Mouse (Mus musculus): ENCODE results near the gene Ahctf1.
"Not testable (repeated sequence)": the region's sequence is repeated elsewhere in the genome, so short reads cannot be mapped to it uniquely, and the experiment has no call there.

Ahctf1 gene

DNA sequence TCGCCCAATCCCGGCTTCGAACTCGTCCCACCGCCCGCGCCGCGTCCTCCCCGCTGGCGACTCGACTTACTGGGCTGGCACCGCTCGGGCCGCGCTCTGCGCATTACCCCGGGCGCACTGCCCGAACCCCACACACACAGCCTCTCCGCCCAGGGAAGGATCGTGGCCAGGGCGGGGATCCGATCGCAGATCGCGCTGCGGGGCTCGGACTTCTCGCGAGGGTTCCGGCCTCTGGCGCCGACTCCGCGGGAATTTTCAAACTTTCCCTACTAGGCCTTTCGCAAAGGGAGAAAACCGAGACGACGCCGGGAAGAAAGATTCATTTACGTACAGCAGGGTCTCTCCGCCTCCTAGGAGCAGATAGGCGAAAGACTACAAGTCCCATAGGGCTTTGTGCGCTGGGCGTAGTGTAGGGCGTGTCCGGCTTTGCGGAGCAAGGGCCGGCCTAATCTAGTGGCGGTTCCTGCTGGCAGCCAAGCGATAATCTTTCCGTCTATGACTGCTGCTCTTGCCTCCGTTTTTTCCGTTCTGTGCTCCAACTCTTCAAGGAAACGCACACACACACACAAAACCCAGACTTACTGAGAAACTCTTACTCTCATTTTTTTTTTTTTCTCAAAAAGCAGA, at the start of gene Ahctf1:
Gene Ahctf1, minus strand, starts transcription at position 168 of the 627 bp plus-strand sequence.
- DNase-seq (ENCODE audit: low spot score): peak; percentile 97

DNA sequence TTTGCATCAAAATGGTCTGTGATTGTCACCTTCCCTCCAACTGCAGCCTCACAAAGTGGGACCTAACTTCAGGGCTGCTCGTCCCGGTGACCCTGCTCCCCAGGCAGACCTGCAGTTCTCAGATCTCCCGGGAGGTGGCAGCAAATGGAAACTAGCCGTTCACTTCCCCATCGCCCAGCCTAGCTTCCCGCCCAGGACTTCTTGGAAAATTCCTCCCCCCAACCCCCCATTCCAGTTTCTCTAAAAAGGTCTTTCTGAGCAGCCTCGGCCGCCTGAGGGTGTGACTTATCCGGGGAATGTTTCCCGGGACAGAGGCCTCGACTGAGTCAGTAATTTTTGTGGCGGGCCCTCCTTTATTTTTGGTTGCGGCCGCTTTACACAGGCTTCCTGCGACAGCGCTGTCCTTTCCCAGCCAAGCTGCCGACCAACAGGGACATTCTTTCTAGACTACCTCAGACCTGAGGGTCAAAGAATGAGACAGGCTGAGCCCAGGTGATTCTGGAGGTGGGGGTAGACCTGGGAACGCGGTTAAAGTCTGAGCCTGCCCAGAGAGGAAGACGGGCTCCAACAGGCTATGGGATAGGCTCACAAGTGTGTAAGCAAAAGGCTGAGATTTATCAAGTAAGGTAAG, 44.4 kb upstream of the Ahctf1 start:
- peak; percentile 94 for DNase-seq (ENCODE audit: low spot score)

DNA sequence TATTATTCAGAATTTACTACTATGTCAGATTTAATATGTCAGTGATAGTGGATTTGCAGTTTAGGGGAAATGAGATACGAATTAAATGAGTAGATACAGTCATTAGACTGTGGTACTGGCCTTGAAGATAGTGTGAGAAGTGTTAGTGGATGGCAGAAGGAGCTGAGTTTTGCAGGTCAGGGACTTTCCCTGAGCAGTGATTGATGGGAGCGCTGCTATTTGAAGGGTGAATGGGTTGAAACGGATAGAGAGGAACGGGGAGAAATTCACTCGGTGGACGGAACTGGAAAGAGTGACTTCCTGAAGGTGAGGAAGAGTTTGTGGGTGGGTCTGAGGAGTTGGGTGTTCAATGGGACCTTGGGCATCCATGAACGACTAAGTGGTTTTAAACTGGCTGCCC, 43.7 kb upstream of the Ahctf1 start:
- DNase-seq (ENCODE audit: low spot score): no peak

DNA sequence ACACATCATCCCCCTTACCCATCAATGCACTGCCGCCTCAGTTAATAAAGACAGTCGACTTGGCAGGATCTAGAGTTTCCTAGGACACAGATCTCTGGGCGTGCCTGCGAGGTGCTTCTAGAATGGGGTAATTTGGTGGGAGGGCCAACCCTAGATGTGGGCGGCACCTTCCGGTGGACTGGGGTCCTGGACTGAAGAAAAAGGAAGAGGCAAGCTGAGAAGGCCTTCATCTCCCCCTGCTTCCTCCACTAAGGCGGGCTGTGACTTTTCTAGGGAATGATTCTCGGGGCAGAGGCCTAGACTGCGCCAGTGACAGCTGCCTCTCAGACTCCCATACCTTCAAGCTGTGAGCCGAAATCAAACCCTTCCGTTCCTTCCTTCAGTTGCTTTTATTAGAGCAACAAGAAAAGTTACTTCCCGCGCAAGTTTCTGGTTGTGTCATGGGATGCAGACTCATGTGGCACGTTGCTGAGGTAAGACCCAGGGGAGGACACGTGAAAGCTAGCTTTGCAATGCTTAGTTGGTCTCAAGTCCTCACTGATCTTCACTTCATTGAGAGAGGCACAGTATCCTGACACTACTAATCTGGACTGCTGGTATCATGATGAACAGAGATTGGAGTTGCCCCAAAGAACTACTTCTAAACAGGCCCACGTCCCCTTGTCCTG, 42.5 kb upstream of the Ahctf1 start:
- no peak for DNase-seq (ENCODE audit: low spot score)

DNA sequence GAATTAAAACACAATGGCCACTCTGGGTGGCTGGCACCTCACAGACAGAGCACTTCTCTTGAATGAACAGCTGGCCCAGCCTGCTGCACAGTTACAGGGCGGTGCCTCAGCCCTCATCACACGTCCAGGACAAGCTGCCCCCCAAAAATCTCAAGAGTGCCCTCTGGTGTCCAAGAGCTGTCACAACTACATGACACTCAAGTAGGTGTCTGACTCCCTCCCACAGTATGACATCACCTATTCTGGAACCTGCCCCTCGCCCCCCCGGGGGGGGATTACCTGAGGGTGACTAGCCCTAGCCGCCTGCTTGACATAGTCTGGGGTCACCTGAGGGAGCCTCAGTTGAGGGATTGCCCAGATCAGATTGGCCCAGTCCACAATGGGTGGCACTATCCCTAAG, 41.4 kb upstream of the Ahctf1 start:
- DNase-seq (ENCODE audit: low spot score): peak; percentile 70

DNA sequence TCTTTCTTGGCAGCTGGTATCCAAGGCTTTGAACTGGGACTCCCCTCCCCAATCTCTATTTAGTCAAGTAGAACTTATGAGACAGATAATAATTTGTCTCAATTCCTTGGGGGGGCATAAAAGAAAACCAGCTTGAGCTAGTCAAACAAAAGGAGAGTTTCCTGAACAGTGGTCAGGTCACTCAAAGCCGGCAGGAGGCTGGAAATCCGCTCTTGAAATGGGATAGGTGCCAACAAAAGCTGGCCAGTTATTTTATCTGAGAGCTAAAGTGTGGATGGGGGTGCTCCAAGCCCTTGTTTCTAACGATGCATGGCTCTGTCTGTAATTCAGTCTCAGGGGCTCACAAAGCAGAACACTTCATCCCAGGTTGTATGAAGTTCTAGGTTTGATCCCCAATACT, 40.5 kb upstream of the Ahctf1 start:
- DNase-seq (ENCODE audit: low spot score): no peak

DNA sequence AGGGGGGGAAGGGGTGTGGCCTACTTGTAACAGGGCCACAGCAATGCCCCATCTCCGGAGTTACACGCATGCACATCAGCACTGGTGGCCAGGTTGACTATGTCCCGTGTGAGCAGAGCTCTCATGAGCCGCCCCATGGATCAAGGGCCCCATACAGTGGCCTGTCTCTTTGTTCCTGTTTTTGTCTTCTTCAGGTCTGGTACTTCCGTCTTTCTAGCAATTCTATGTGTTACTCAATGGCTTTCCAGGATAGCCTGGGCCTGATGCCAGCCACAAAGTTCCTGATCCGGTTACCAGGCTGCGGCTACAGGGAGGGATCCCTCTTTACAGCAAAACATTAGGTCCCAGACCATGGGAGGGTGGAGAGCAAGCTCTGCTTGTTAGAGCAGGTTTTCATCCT, 39.1 kb upstream of the Ahctf1 start:
- no peak for DNase-seq (ENCODE audit: low spot score)

DNA sequence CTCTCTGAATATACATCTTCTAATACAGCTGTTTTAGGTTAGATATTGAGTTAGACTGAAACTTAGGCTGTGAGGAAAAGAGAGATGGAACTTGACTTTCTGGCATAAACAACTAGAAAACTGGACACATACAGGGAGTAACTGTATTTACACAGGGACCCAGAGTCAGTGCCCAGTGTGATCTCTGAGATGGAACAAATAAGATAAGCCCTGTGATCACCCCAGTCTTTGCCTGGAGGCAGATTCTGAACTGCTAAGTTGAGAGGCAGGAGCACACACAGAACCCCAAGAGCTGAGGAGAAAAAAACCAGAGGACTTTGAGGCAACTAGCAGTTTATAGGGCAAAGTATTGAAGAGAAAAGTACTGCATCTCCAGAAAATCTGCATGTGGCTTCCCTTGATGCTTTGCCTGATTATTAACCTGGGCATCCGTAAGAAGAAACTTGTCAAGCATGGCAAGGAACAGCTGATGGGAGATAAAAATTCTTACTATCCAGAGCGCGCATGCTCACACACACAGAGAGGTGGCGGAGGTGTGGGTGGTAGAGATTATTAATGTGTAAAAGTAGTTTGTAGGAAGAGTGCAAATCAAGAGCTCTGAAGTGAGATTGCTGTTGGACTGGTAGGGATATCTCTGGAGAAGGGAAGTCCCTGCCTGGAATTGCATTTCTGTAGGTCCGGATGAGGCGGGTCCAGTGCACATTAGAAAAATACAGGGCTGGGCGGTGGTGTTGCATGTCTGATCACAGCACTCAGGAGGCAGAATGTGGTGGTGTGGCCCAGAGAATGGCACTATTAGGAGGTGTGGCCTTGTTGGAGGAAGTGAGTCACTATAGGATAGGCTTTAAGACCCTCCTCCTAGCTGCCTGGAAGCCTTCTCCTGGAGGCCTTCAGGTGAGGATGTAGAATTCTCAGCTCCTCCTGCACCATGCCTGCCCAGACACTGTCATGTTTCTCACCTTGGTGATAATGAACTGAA, 33.2 kb upstream of the Ahctf1 start:
- DNase-seq (ENCODE audit: low spot score): no peak

DNA sequence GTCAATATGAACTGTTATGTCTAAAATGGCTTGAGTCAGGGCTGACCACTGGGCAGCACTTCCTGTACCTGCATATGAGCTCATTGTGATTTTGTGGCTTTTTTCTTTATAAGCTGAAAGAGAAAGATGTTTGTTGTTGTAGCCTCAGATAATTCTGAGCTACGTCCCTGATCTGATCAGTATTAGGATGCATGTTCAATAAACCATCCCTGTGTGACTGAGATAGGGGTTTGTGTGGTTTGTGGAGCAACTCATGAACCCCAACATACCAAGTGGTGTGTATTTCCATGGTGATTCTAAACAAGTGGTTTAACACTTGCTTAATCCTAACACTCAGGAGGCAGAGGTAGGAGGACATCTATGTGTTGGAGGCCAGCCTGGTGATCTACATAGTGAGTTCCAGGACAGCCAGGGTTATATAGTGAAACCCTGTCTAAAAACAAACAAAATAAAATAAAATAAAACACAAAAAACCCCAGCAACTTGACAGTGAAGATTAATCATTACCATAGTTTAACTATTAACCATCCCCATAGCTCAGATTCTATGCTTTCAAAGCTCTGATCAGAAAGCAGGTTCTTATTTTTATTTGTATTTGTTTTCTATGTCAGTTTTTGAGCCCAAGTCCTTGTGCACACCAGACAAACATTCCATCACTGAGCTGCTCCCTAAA, 32.4 kb upstream of the Ahctf1 start:
- no peak for DNase-seq (ENCODE audit: low spot score)

DNA sequence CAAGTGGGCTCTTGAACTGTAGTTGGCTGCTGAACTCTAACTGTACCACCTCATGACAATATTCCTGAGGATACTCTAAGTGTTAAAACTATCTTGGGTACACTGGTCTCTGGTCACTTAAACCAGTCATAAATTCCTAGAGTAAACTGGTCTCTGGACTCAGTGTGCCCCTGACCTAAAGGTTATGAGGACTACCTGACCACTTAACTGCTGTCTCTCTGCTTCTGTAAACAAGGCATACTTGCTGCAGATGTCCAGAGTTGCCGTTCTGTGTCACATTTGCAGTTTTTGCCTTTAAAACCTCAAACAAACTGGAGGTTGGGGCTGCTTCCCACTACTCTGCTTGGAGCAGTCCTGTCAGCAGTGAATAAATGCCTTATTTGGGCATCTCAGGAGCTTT, 30.1 kb upstream of the Ahctf1 start:
- DNase-seq (ENCODE audit: low spot score): no peak

DNA sequence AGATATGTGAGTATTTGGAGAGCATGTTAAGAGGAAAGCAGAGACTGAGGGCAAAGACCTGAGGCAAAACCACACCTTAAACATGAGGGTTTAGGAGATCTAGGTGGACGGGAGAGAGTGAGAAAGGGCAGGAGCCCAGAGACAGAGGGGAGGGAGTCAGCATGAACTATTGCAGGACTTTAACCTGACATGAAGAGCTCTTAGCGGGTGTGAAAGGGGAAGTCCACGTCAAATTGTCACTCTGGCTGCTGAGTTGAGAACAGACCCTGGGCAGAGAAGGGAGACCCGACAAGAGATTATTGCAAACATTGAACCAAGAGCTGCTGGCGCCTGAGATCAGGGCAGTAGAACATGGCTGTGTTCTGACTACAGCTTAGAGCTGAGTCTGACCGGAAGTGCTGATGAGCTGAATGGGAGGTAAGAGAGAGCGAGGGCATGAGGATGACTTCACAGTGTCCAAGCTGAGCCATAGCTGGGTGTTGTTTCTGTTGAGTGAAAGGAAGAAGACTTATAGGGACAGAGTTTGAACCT, 29.3 kb upstream of the Ahctf1 start:
- DNase-seq (ENCODE audit: low spot score): no peak

DNA sequence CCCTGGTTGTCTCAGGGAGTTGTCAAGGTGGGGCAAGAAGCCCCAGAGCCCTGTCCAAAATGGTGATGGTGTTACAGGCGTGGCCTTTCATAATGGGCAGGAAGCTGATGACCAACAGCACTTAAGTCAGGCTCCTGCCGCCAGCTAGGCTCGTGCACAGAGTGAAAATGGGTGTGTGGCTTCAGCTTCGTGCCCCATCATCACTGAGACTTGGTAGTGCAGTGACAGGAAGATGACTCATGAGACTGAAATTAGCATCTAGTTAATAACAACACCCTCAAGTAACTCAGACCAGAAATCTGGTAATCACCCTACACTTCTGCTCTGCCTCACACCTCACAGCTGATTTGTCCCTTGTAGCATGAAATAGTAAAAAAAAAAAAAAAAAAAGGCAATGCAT, 25.4 kb upstream of the Ahctf1 start:
- no peak for DNase-seq (ENCODE audit: low spot score)

DNA sequence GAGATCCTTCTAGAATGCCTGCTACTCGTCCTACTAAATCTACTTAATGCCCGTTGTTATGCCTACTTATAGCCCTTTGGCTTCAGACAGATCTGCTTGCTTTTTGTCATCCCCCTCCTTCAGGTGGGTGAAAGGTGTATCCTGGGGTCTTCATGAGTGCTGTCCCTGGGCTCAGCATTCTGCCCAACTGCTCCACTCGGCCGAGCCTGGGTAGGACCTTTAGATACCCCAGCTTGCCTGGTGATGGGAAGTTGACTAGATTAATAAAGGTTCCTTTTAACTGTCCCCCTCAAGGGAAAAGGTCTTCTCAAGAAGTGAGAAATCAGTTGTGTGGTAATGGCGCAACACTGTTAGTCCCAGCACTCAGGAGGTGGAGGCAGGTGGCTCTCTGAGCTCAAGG, 24.6 kb upstream of the Ahctf1 start:
- no peak for DNase-seq (ENCODE audit: low spot score)

DNA sequence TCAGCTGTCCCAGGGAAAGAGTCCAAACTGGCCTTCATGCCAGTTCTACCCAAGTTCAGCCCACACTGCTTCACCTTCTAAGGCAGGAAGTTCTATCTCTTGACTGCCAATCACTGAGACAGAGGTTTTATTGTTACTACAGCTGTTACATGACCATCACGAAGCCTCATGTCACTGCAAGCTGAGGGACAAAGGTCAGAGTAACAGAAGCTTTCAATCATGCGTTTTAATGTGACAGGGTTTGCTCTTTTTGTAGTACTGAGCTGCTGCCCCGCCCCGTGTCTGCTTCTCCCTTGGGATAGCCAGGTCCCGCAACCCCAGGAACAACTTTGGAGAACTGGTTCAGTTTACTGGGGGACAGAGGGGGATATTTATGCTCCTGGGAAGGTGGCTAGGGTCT, 21.1 kb upstream of the Ahctf1 start:
- DNase-seq (ENCODE audit: low spot score): no peak

DNA sequence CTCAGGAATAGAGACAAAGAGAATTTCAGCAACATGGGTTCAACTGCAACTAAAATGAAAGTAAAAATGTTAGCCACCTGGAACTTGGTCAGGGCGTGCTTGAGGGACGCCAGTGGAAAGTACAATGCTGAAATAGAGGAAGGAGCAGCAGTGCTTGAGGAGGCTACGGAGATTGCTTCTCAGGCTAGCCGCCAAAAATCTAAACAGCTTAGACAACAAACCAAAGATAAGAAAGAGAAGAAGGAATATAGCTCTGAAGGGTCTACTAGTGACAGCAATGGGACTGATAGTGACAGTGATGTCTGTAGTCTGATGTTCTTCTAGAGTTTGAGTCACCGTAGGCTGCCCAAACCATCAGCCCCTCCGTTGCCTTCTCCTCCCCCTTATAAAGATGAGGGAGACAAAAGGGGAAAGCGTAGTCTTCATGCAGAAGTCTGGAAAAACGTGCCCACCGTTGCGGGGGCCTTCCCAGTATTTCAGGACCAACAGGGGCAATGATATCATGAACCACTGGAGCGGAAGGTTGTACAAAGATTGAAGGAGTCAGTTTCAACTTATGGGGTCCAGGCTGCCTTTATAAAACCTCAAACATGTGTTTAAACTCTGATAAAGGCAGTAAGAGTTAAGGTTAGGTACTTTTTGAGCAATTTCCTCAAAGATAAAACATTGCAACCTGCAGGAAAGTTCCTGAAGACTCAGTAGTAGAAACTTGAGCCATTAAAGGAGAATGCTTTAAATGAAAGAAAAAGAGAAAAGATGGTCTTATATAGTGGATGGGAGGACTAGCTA, 15.2 kb upstream of the Ahctf1 start:
- DNase-seq (ENCODE audit: low spot score): not testable (repeated sequence)

DNA sequence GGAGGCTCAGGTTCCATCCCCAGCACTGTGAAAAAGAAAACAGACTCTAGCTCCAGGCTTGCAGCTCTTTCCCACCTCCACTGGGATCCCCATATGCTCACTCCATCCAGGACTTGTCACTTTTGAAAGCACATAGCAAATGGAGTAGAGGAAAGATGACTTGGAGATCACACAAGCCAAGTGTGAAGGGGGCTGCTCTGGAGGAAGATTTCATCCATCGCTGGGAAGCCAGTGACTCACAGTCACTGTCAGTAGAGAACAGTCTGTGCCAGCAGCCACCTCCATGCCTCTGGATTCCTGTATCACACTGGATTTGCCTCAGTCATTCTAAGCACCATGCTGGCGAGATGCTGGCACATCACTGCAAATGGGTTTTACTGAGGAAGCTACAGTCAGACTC, 11.1 kb upstream of the Ahctf1 start:
- no peak for DNase-seq (ENCODE audit: low spot score)

DNA sequence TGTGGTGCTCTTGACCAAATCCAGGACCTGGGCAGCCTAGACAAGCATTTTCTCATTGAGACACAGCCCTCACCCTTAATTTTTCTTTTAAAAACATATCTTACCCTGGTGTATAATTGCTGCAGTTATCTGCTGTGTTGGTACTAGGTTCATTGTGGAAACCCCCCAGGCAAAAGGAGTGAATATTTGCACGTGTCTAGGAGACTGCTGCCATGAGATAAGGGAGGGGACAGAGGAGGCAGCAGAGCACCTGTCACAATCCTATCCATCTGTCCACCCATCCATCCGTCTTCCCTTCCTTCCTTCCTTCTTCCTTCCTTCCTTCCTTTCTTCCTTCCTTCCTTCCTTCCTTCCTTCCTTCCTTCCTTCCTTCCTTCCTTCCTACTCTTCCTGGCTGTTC, 9.9 kb upstream of the Ahctf1 start:
- DNase-seq (ENCODE audit: low spot score): no peak

DNA sequence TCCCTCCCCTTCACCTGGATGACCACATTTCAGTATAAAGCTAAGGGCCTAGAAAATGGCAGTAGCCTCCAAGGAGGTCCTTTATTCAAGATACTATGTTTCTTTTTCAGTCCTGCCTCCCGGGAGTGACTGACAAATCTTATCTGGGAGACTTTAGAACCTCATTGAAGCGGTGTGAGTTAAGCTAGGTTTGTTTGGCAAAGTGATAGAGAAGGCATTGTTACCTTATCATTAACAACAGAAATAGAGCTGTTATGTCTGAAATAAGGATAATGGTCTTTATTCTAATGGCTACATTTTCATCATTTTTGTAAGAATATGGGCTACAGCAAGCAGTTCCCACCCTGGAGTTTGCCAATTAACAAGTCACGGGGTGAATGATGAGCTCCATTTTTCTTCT, 4.8 kb upstream of the Ahctf1 start:
- DNase-seq (ENCODE audit: low spot score): no peak

DNA sequence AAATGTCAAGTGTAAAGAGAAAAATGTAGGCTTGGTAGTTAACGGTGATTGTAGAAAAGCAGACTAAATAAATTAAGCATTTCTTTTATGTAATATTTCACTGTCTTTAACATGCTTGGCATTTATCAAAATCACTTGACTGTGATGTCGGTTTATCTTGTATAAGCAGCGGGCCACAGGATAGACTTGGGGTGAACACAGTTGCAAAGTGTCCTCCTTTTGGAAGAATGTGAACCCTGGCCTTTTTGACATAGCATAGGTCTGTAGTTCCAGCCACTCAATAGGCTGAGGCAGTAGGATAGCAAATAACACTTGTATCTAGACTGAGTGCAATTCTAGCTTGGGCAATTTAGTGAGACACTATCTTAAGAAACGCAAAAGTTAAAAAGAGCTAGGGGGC, 4.0 kb upstream of the Ahctf1 start:
- no peak for DNase-seq (ENCODE audit: low spot score)

DNA sequence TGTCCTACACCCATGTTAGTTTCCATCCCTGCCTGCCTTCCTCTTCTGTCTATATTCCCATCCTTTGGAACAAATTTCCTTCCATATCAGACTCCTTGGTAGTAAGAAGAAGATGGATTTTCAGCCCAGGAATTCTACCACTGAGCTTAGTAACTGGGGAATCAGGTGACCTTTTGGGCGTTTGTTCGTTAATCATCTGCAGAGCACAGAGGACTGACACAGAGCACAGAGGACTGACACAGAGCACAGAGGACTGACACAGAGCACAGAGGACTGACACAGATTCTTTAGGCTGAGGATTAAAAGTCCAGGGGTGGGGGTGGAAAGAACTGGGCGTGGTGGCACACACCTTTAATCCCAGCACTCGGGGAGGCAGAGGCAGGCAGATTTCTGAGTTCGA, 2.3 kb upstream of the Ahctf1 start:
- no peak for DNase-seq (ENCODE audit: low spot score)
